Mouse (Mus musculus) naive thymus-derived CD4-positive, alpha-beta T cell, adult 2 months (primary cell): ENCODE measurements around the gene Zfp423.

Experiments used
- DNase-seq: peaks from one replicate; pipeline ENCODE4 v3.0.0-alpha.2; 2011; ENCODE audit warnings: low read depth

Gene Zfp423

GRCm38 (mm10) chr8:87697127-87697526, 262.3 kb downstream of the Zfp423 start:
- no peak for DNase-seq

DNA sequence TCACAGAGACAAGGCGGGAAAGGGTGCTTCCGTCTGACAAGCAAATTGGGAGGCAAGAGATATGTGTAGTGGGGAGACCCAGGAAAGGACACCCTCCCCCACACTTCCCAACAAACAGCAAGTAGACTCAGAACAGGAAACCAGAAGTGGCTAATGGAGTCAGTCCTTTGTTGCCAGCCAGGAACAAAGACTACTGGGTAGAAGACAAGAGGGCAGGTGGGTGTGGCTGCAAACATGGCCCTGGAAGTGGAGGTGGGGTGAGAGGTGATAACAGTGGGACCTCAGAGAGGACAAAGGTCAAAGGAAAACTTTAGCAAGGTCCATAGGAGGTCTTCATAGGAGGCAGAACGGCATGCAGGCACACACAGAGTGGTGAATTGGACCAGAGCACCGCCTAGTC, 265.7 kb downstream of the Zfp423 start:
- no peak for DNase-seq

DNA sequence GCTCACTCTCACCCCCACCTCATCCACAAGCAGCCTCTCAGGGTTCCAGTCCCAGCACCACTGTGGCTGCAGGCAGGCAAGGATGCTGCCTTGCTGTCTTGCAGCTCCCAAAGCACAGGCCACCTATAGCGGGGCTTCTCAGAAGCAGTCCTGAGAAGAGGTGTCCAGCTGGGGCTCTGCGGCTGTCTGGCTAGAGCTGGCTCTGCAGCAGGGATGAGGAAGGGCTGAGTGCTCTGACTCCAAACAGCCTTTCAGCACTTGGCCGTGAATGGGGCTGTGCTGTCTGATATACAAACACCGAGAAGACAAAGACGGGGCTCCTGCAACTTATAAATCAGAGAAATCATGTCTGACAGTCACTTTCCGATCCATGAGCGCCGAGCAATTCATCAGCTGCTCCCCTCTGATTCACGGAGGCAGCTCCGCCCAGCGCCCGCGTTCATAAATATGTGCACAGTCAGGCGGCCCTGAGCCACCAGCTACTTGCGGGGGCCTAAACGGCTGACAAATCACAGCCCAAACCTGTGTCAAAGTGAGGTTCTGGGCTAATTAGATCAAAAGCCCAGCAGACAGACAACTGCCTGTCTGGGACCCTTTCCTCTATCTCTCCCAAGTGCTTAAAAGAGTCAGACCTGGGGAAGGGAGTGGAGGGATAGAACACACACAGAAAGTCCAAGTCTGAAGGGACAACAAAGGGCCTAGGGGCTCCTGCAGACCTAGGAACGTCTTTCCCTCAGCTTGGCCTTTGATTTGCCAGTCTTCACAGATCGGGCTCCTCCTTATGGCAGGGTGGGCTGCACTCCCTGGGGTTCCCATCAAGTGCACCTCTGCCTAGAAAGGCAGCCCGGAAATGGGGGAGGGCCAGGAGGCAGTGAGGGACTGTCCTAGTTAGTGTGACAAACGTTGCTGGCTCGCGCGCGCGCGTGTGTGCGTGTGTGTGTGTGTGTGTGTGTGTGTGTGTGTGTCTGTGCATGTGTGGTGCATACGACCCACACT, 269.0 kb downstream of the Zfp423 start:
- no peak for DNase-seq

DNA sequence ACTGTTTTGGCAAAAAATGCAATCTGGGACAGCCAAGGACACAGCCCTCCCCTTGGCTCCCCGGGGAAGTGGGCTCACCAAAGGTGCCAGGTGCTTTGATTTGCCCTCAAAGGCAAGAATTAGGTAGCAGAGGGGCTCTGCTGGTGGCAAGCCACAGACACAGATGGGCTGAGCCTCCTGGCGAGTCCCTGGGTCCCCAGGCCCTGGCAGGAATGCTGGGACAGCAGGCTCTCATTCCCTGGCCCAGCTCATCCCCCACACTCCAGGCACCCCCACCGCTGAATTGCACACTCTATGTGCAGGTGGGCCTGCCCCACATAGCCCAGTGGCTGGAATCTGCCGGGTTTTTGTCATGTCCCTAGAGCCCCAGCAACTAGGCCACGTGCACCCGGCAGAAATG, 270.2 kb downstream of the Zfp423 start:
- no peak for DNase-seq

DNA sequence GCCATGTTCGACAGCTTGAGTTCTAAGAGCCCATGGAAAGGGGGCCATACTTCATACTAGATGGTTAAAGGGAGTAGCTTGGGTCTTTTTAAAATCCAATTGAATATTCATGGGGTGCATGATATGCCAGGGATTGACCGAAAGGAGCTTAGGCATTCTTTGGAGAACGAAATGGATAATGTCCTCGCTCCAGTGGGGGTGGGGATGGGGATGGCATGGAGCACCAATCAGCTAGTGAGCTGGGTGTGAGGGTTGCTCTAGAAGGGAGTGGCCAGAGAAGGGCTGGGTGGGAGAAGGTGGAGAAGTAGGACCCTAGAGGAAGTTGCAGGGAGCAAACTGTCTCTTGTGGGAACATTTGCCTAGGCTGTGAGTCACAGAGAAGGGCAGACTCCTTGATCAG, 271.0 kb downstream of the Zfp423 start:
- DNase-seq: no peak

GRCm38 (mm10) chr8:87686986-87687698, 272.3 kb downstream of the Zfp423 start:
- DNase-seq: no peak

- no peak for DNase-seq
Measured at GRCm38 (mm10) chr8:87686026-87686425, 273.4 kb downstream of the Zfp423 start.

GRCm38 (mm10) chr8:87685392-87685791, 274.0 kb downstream of the Zfp423 start:
- DNase-seq: no peak

DNA sequence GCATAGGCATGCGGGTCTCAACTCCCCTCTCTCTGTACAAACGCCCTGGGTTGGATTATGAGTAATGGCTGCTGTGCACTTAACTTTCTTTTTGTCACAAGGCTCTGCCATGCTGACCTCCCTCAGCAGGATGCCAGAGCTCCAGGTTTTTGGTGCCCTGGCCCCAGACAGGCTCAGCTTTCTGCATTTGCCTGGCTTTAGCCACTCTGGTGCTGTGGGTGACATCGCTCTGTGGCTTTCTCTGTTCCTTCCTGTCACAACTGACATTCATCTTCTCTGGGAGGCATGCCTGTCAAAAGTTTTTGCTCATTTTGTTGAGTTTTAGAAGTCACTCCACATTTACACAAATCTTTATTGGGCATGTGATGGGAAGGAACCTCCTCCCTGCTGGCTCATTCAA, 277.3 kb downstream of the Zfp423 start:
- no peak for DNase-seq

GRCm38 (mm10) chr8:87680034-87680433, 279.4 kb downstream of the Zfp423 start:
- no peak for DNase-seq

GRCm38 (mm10) chr8:87679431-87680003, 279.9 kb downstream of the Zfp423 start:
- DNase-seq: no peak

GRCm38 (mm10) chr8:87675411-87675810, 284.0 kb downstream of the Zfp423 start:
- DNase-seq: no peak

DNA sequence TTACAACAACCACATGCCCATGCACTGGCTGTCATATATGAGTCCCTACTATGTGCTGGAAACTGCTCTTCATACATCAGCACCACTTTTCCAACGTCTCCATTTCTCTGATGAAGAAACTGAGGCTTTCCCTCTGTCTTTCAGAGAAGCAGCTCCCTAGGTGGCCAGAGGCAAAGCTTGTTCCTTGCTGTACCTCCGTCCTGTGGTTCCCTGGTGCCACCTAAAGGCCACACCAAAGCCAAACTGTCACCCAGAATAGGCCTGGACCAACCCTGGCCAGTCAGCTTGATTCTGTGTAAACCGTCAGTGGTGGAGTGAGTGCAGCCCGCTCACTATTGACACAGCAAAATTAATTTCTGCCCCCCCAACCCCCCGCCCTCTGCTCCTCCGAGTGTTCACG, 285.2 kb downstream of the Zfp423 start:
- no peak for DNase-seq

- DNase-seq: no peak
Measured at GRCm38 (mm10) chr8:87672214-87672613, 287.2 kb downstream of the Zfp423 start.

- no peak for DNase-seq
Measured at GRCm38 (mm10) chr8:87671209-87671970, 288.0 kb downstream of the Zfp423 start.

GRCm38 (mm10) chr8:87670232-87670631, 289.2 kb downstream of the Zfp423 start:
- DNase-seq: no peak

- DNase-seq: no peak
Measured at GRCm38 (mm10) chr8:87668736-87669135, 290.7 kb downstream of the Zfp423 start.

DNA sequence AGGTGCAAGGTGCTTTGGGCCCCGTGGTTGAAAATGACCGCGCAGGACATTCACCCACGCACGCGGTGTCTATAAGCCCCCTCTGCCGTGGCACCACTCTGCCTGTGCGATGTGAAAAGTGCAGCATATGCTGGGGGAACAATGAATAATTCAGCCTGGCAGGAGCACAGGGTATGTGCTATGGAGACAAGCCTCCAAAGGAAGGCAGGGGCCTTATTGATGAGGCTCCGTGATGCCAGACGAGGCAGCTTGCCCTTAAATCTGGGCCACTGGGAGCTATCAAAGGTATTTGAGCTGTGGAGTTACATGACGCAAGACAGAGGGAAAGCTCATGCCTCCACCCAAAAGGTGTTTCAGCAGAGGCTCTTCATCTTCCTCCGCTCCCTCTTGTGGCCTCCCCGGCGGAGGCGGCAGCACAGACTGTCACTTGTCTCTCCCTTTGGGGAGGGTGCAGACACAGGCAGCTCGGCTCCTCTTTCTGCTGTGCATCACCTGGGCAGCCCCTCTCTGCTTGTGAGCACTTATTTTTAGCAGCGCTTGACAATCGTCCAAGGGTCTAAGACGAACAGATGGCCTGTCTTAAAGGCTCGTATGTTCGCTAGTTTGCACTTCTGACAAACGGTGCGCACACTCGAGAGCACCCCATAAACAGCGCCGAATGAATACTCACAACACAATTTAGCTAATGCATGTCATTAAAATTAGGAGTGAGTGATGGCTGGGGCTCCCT, 291.3 kb downstream of the Zfp423 start:
- DNase-seq: no peak

DNA sequence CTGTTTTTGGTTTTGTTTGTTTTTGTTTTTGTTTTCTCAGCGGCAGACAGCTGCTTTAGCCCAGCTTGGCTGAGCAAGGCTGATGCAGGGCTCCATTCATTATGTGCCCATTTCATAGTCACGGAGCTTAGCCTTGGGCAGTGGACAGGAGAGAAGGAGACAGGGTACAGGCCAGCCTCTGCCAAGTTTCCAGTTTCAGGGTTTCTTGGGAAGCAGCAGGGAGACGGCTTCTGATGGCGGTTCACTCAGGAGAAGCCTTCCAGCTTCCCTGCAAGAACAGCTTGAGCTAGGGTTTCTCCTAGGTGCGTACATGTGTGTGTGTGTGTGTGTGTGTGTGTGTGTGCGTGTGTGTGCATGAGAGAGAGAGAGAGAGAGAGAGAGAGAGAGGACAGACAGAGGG, 292.1 kb downstream of the Zfp423 start:
- no peak for DNase-seq

DNA sequence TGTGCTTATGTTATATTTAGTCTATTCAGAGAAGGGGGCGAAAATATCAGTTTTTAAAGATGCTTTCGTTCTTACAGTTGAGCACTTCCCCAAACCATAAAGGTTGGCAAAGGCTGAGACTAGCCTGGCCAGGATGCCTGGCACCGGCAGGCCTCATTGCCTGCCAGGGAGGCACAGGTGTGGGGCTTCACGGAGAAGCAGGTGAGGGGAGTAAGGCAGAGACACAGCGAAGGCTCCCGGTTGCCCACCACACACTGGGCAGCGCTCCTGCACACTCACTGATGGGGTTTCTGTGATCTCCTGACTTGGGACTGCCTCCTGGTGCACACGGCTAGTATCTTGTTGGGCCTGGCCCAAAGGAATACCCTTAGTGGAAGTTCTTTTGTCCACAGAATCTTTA, 294.1 kb downstream of the Zfp423 start:
- DNase-seq: no peak

DNA sequence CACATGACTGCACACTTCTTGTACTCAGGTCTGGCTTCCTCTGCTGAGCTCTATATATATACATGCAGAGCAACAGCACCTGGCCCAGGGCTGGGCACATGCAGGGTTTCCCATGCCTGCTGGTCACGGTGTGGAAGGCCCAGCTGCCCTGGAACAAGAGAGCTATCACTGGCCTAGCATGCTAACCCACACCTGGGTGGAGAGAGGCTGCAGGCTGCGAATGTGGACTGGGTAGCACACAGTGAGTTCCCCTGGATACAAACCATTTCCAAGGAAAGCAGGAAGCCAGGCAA, 295.2 kb downstream of the Zfp423 start:
- no peak for DNase-seq
